Mouse (Mus musculus) intestine, embryonic 16.5 days (tissue): ENCODE measurements around the gene Sec31b. TPM values are rescaled to one million over a fixed set of nuclear protein-coding genes. Genes with fewer than 3 reads are reported as not detected.

Experiments used
- ATAC-seq: fragments of 200-750 bp; cut with Nextera tagmentation; 2 replicates; pipeline ENCODE4 v1.8.0; 2017; ENCODE audit warnings: moderate TSS enrichment, moderate library complexity
- H3K27ac ChIP-seq: fragments of 300-500 bp; sonication (generic); 2 replicates; pipeline ENCODE4 v1.5.1; 2014; ENCODE audit warnings: mild to moderate bottlenecking, low read length
- H3K27me3 ChIP-seq: fragments of 300-500 bp; sonication (generic); replicated peaks from 2 replicates; pipeline ENCODE4 v1.6.1; 2014; ENCODE audit warnings: low read length, control low read depth, mixed read lengths; ENCODE audit not compliant: control insufficient read depth, insufficient read depth
- H3K36me3 ChIP-seq: fragments of 300-500 bp; sonication (generic); 2 replicates; pipeline ENCODE4 v1.6.1; 2014; ENCODE audit warnings: low read length, control low read depth; ENCODE audit not compliant: control insufficient read depth, insufficient read depth
- H3K4me1 ChIP-seq: fragments of 300-500 bp; sonication (generic); 2 replicates; pipeline ENCODE4 v1.6.1; 2014; ENCODE audit warnings: low read length, control low read depth, mixed read lengths; ENCODE audit not compliant: control insufficient read depth, insufficient read depth
- H3K4me2 ChIP-seq: fragments of 300-500 bp; sonication (generic); 2 replicates; pipeline ENCODE4 v1.6.1; 2014; ENCODE audit warnings: low read depth, low read length, control low read depth
- H3K4me3 ChIP-seq: fragments of 300-500 bp; sonication (generic); 2 replicates; pipeline ENCODE4 v1.5.1; 2014; ENCODE audit warnings: mild to moderate bottlenecking, low read length
- H3K9ac ChIP-seq: fragments of 300-500 bp; sonication (generic); 2 replicates; pipeline ENCODE4 v1.6.1; 2014; ENCODE audit warnings: low read depth, low read length
- H3K9me3 ChIP-seq: fragments of 300-500 bp; sonication (generic); 2 replicates; pipeline ENCODE4 v1.6.1; 2016; ENCODE audit warnings: low read length, control low read depth; ENCODE audit not compliant: control insufficient read depth
- WGBS: fragments of 180-500 bp; shearing (Covaris S2); extraction: QIAGEN DNeasy Blood & Tissue Kit; methylation state at CpG from one replicate; pipeline ENCODE4 v1.1.7; 2014; 5-methylcytosine and 5-hydroxymethylcytosine counted together
- polyA plus RNA-seq: library from polyadenylated mRNA; unstranded; fragments of >200 nt; fragmentation: Nextera tagmentation; extraction: Ambion mirVana; gene quantifications from 2 replicates; pipeline ENCODE4 v1.2.1, GENCODE M21; 2015

Gene Sec31b
- polyA plus RNA-seq, 1 experiment from 2014 or later = 0.24 TPM

- no peaks in the 10 kb centered on the region; the same call in 1 of the 2 replicates for H3K36me3 ChIP-seq
- no peaks in the 10 kb centered on the region for H3K4me1 ChIP-seq
- no peaks in the 10 kb centered on the region for H3K27me3 ChIP-seq
- no peak for ATAC-seq
- H3K9ac ChIP-seq = no peak overlapping the region
- 57% methylated on average over 7 of the region's 7 CpGs for WGBS
- no peak overlapping the region for H3K27ac ChIP-seq
- H3K4me3 ChIP-seq = no peak overlapping the region
- no peak overlapping the region for H3K4me2 ChIP-seq
- no peaks in the 10 kb centered on the region for H3K9me3 ChIP-seq
Observed at GRCm38 (mm10) chr19:44576275-44576674, 30.6 kb upstream of the Sec31b start.

GRCm38 (mm10) chr19:44567763-44568162 lies 22.1 kb upstream of the Sec31b start:
- Histone ChIP-seq H3K27ac (no peak overlapping the region), H3K9me3 (no peaks in the 10 kb centered on the region), H3K27me3 (no peaks in the 10 kb centered on the region), H3K4me1 (peaks cover 19% of the 10 kb centered on the region), H3K9ac (no peak overlapping the region), H3K36me3 (peaks cover 16% of the 10 kb centered on the region), H3K4me2 (no peak overlapping the region), H3K4me3 (no peak overlapping the region)
- 86% methylated on average over 3 of the region's 3 CpGs for WGBS
- ATAC-seq = no peak

- Histone ChIP-seq H3K27me3 (no peaks in the 10 kb centered on the region), H3K27ac (no peak overlapping the region), H3K4me1 (peaks cover 19% of the 10 kb centered on the region), H3K9ac (no peak overlapping the region), H3K4me2 (0 out of 2 replicates have a peak overlapping the region, but pooled peaks have one; percentile 88), H3K4me3 (no peak overlapping the region), H3K9me3 (no peaks in the 10 kb centered on the region), H3K36me3 (peaks cover 12% of the 10 kb centered on the region)
- 88% methylated on average over 14 of the region's 14 CpGs for WGBS
- no peak for ATAC-seq
Observed at GRCm38 (mm10) chr19:44564006-44564405, 18.3 kb upstream of the Sec31b start.

- peak within 1 kb of the TSS; percentile 86 for H3K4me3 ChIP-seq
- peaks cover 19% of the 10 kb centered on the region for H3K4me1 ChIP-seq
- H3K27ac ChIP-seq = peak within 1 kb of the TSS; percentile 70
- H3K27me3 ChIP-seq = no peaks in the 10 kb centered on the region
- peak; percentile 99 for ATAC-seq
- H3K9ac ChIP-seq = peak within 1 kb of the TSS; percentile 88
- peaks cover 10% of the 10 kb centered on the region for H3K36me3 ChIP-seq
- WGBS = under 1% methylated on average over 33 of the region's 33 CpGs
- no peaks in the 10 kb centered on the region for H3K9me3 ChIP-seq
- peak within 1 kb of the TSS; percentile 88 for H3K4me2 ChIP-seq
Observed at GRCm38 (mm10) chr19:44562652-44563206, 17.1 kb upstream of the Sec31b start, which contains the start of gene Hif1an. TSS of gene Hif1an (plus strand) at chr19:44562850.

GRCm38 (mm10) chr19:44554861-44555590 lies 9.4 kb upstream of the Sec31b start, which contains the start of gene Ndufb8:
TSS of gene Ndufb8 (minus strand) at chr19:44555440.
- Histone ChIP-seq H3K4me1 (peaks cover 5% of the 10 kb centered on the region), H3K27ac (peak within 1 kb of the TSS; percentile 63), H3K36me3 (peaks cover 19% of the 10 kb centered on the region), H3K27me3 (no peaks in the 10 kb centered on the region), H3K4me2 (peak within 1 kb of the TSS; percentile 69), H3K9ac (peak within 1 kb of the TSS; percentile 93), H3K4me3 (peak within 1 kb of the TSS; percentile 74), H3K9me3 (no peaks in the 10 kb centered on the region)
- ATAC-seq = peak; percentile 91
- under 1% methylated on average over 50 of the region's 50 CpGs for WGBS

- Histone ChIP-seq H3K36me3 (peaks cover 22% of the 10 kb centered on the region), H3K27ac (no peak overlapping the region), H3K9ac (peak overlapping the region; percentile 93), H3K9me3 (no peaks in the 10 kb centered on the region), H3K4me1 (peaks cover 5% of the 10 kb centered on the region), H3K4me2 (peak overlapping the region; percentile 69), H3K4me3 (peak overlapping the region; percentile 74), H3K27me3 (no peaks in the 10 kb centered on the region)
- WGBS = 3% methylated on average over 8 of the region's 8 CpGs
- ATAC-seq = peak; percentile 54
Observed at GRCm38 (mm10) chr19:44554490-44554860, 8.8 kb upstream of the Sec31b start.

GRCm38 (mm10) chr19:44553286-44553685 lies 7.6 kb upstream of the Sec31b start:
- WGBS = 94% methylated on average over 4 of the region's 4 CpGs
- no peak overlapping the region for H3K4me3 ChIP-seq

GRCm38 (mm10) chr19:44552731-44553130 lies 7.1 kb upstream of the Sec31b start, which contains the start of gene Gm20538:
TSS of gene Gm20538 (minus strand) at chr19:44552831.
- 98% methylated on average over 4 of the region's 4 CpGs for WGBS
- no peak within 1 kb of the TSS for H3K4me3 ChIP-seq
- H3K4me2 ChIP-seq = no peak within 1 kb of the TSS
- no peak within 1 kb of the TSS for H3K9ac ChIP-seq
- H3K27ac ChIP-seq = no peak within 1 kb of the TSS
- no peak for ATAC-seq
- peaks cover 27% of the 10 kb centered on the region for H3K36me3 ChIP-seq
- no peaks in the 10 kb centered on the region for H3K9me3 ChIP-seq
- peaks cover 5% of the 10 kb centered on the region for H3K4me1 ChIP-seq
- H3K27me3 ChIP-seq = no peaks in the 10 kb centered on the region

More at GRCm38 (mm10) chr19:44553286-44553685, 7.6 kb upstream of the Sec31b start:
- peaks cover 5% of the 10 kb centered on the region for H3K4me1 ChIP-seq
- peaks cover 27% of the 10 kb centered on the region for H3K36me3 ChIP-seq
- no peak overlapping the region for H3K9ac ChIP-seq
- ATAC-seq = no peak
- H3K27ac ChIP-seq = no peak overlapping the region
- H3K4me2 ChIP-seq = no peak overlapping the region
- H3K9me3 ChIP-seq = no peaks in the 10 kb centered on the region
- H3K27me3 ChIP-seq = no peaks in the 10 kb centered on the region

- Histone ChIP-seq H3K4me2 (peak overlapping the region; percentile 98), H3K36me3 (peaks cover 6% of the 10 kb centered on the region; the same call in 1 of the 2 replicates), H3K4me1 (no peaks in the 10 kb centered on the region), H3K9me3 (peaks cover 5% of the 10 kb centered on the region; the same call in 1 of the 2 replicates), H3K9ac (no peak overlapping the region), H3K4me3 (peak overlapping the region; percentile 55; the same call in 1 of the 2 replicates), H3K27ac (no peak overlapping the region), H3K27me3 (no peaks in the 10 kb centered on the region)
- peak; percentile 52; the same call in 1 of the 2 replicates for ATAC-seq
- WGBS = 2% methylated on average over 13 of the region's 13 CpGs
Observed at GRCm38 (mm10) chr19:44544775-44545174, 889 bp downstream of the Sec31b start.
